Mouse (Mus musculus) cerebellum, adult 2 months (tissue): ENCODE measurements at regions not wholly inside any gene's neighbourhood (a gene's known extent, or its start where the extent isn't known, plus 50 kb on each side); places are given as distances from the start of the nearest gene placed in this dataset.

Experiments
- DNase-seq, 2 experiments: peaks; one replicate each; pipeline ENCODE4 v3.0.0; 2021
- H3K27ac ChIP-seq: fragments of 200-500 bp; 2 replicates; pipeline ENCODE4 v1.5.1; 2012; ENCODE audit warnings: low read length, control low read depth, inconsistent platforms; ENCODE audit not compliant: insufficient read depth
- H3K27me3 ChIP-seq: fragments of 200-500 bp; 2 replicates; pipeline ENCODE4 v1.6.1; 2012; ENCODE audit warnings: inconsistent platforms, mild to moderate bottlenecking, low read length, moderate library complexity; ENCODE audit not compliant: control insufficient read depth, insufficient read depth
- H3K4me1 ChIP-seq: fragments of 200-500 bp; 2 replicates; pipeline ENCODE4 v1.6.1; 2011; ENCODE audit warnings: low read length; ENCODE audit not compliant: control insufficient read depth, insufficient read depth
- H3K4me3 ChIP-seq: fragments of 200-500 bp; replicated peaks from 2 replicates; pipeline ENCODE3; 2011; ENCODE audit warnings: mild to moderate bottlenecking, low read depth, low read length, control low read depth; ENCODE audit not compliant: insufficient read depth
- CTCF ChIP-seq: fragments of 200-500 bp; IDR thresholded peaks from 2 replicates; pipeline ENCODE4 v1.5.1; 2011; ENCODE audit warnings: low read depth, mild to moderate bottlenecking, control low read depth, low read length, moderate library complexity, borderline replicate concordance; ENCODE audit not compliant: insufficient read depth
- POLR2A ChIP-seq: fragments of 200-500 bp; IDR thresholded peaks from 2 replicates; pipeline ENCODE4 v1.6.1; 2011; ENCODE audit warnings: low read length, control low read depth, borderline replicate concordance; ENCODE audit not compliant: insufficient read depth
- WGBS: fragments of 180-500 bp; shearing (Covaris S2); methylation state at CpG from one replicate; pipeline ENCODE4 v1.1.7; 2018; 5-methylcytosine and 5-hydroxymethylcytosine counted together

DNA sequence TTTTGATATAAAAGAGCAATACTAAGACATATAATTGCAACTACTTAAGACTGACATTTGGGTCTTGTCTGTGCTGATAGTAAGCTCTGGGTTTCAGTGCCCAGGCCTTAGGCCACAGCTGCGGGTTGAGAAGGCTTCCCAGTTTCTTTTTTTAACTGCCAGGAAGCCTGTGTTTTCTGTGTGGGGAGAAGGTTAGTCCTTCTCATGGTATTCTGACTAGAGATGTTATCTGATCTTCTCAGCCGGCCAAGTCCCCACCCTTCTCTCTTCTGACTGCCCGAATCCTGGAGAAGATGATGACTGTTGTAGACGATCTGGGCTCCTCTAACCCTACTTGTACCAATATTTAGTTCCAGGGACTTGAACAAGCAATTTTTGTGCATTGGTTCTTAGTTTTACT lies 80.7 kb upstream of the Ednra start:
- no peak for TF ChIP-seq CTCF
- TF ChIP-seq POLR2A = no peak
- H3K27me3 ChIP-seq = no peaks in the 10 kb centered on the region
- no peaks in the 10 kb centered on the region for H3K4me1 ChIP-seq
- no peak overlapping the region for H3K27ac ChIP-seq
- no peak overlapping the region for H3K4me3 ChIP-seq
- 81% methylated on average over 4 of the region's 4 CpGs for WGBS
- no peak for DNase-seq

DNA sequence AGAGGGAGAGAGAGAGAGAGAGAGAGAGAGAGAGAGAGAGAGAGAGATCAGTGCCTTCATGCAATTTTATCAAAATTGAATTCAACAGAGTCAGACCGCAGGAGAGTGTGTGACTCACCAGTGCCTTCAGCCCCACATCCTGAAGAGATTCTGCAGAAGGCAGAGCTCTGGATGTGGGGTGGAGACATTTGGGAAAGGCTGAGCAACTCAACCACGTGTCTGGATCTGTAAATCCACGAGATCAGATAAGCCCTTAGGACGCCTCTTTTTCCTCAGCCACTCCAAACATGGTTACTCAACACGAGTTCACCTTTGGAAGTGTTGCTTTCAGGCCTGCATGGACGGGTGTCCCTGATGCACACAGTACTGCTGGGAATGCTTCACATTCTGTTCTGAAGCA lies 81.4 kb upstream of the Ednra start:
- Histone ChIP-seq H3K4me1 (no peaks in the 10 kb centered on the region), H3K4me3 (no peak overlapping the region), H3K27me3 (no peaks in the 10 kb centered on the region), H3K27ac (no peak overlapping the region)
- no peak for DNase-seq
- 75% methylated on average over 6 of the region's 6 CpGs for WGBS
- TF ChIP-seq CTCF (no peak), POLR2A (no peak)

DNA sequence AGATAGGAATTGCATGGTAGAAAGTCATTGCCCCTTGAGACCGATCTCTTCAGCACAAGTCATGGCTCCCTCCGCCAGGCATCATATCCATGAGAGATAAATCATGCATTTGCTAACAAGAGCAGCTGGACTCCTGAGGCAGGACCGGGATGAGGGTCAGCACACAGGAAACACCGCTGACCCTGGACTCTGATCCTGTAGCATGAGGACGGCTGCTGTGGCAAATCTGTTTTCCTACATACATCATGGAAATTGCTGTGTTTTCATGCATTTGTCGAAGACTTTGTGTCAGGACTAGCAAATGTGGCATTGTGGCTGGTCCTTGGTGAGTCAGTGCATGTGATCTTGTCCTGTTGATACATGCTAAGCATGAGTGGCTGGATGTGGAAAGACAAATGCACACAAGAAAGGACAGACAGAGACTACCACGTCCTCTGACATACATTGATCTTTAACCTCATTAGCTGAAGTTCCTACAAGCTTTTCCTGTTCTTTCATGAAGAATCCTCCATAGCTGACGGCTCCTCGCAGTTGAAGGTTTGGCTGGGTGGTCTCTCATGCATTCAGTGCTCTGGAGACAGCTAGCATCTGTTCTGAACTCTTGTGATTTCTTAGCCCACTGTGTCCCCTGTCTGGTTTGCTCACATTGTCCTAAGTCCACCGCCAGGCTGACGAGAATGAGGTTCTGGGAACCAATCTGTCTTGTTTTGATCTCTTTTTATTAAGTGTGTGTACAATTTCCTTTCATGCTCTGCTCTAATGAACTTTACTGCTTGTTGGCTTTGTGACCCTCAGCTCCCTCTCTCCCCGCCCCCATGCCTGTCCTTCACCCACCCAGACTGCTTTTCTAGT lies 90.8 kb upstream of the Ednra start:
- 53% methylated on average over 12 of the region's 12 CpGs for WGBS

GRCm38 (mm10) chr8:77815648-77815971 lies 91.3 kb upstream of the Ednra start:
- H3K4me3 ChIP-seq = no peak overlapping the region
- no peak for TF ChIP-seq POLR2A
- no peak for TF ChIP-seq CTCF
- no peaks in the 10 kb centered on the region for H3K4me1 ChIP-seq
- H3K27me3 ChIP-seq = no peaks in the 10 kb centered on the region
- H3K27ac ChIP-seq = no peak overlapping the region
- DNase-seq = no peak
- WGBS = 50% methylated on average over 7 of the region's 7 CpGs

More for the DNA sequence above, 90.8 kb upstream of the Ednra start:
- Histone ChIP-seq H3K27ac (no peak overlapping the region), H3K27me3 (no peaks in the 10 kb centered on the region), H3K4me1 (no peaks in the 10 kb centered on the region), H3K4me3 (no peak overlapping the region)
- no peak for DNase-seq
- TF ChIP-seq POLR2A (no peak), CTCF (no peak)

DNA sequence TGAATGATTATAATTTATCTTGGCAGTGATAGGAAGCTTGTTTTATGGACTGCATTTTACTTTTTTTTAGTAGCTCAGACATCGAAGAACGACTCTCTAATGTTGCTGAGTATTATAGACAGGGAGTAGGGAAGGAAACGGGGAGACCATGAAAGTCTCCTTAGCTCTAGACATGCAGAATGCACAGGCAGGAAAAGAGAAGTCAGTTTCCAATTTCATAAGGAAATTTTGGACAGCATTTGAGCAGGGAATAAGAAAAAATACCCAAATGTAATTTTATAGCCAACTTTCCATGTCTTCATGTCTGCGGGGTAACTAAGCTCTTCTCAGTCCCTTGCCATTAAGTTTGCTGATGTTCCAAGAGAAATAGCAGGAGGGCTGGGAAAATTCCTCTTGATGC lies 92.0 kb upstream of the Ednra start:
- 88% methylated on average over 4 of the region's 4 CpGs for WGBS
- H3K4me3 ChIP-seq = no peak overlapping the region
- no peaks in the 10 kb centered on the region for H3K4me1 ChIP-seq

GRCm38 (mm10) chr8:77825786-77826185 lies 101.5 kb upstream of the Ednra start:
- Histone ChIP-seq H3K4me1 (no peaks in the 10 kb centered on the region), H3K27ac (no peak overlapping the region), H3K27me3 (no peaks in the 10 kb centered on the region), H3K4me3 (no peak overlapping the region)
- WGBS = 28% methylated on average over 1 of the region's 1 CpGs
- no peak for DNase-seq
- TF ChIP-seq CTCF = no peak
- TF ChIP-seq POLR2A = no peak

More for the DNA sequence above, 92.0 kb upstream of the Ednra start:
- no peak overlapping the region for H3K27ac ChIP-seq
- H3K27me3 ChIP-seq = no peaks in the 10 kb centered on the region
- TF ChIP-seq POLR2A (no peak), CTCF (no peak)
- no peak for DNase-seq

DNA sequence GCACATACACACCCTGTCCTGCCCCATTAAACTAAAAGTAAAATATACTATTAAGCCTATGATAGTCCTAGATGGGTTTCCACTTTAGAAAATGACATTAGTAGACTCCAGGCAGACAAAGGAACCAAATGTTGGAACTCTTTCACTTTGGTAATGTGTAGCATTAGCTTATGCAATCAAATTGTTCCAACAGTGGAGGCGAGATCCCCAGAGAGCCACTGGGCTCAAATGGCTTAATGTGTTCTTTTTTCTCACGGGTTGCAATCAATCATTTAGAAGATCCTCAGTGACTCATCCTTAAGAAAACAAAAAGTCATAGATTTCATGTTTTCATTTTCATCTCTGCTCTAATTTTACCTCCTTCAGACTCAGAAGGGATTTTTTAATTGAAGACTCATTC lies 102.0 kb upstream of the Ednra start:
- Histone ChIP-seq H3K4me1 (no peaks in the 10 kb centered on the region), H3K4me3 (no peak overlapping the region), H3K27ac (no peak overlapping the region), H3K27me3 (no peaks in the 10 kb centered on the region)
- WGBS = 73% methylated on average over 2 of the region's 2 CpGs
- no peak for DNase-seq
- no peak for TF ChIP-seq POLR2A
- TF ChIP-seq CTCF = no peak

DNA sequence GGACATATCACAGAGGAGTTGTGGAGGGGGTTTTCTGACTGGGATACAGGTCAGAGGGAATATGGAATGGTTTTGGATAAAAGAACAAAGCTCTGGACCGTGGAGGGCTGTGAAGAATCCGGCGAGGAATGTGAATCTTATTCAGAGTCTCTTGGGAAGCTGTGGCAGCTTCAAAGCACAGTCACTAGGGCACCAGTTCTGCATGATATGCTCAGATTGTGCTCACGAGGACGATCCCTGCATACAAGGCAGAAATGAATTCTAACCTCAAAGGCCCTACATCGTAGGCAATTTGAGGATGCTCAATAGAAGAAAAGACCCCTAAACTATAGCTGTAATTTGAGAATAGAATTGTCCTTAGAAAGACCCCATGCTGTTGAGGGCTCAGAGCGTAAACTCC lies 103.8 kb upstream of the Ednra start:
- no peak for DNase-seq
- Histone ChIP-seq H3K4me3 (no peak overlapping the region), H3K4me1 (no peaks in the 10 kb centered on the region), H3K27ac (no peak overlapping the region), H3K27me3 (no peaks in the 10 kb centered on the region)
- 17% methylated on average over 7 of the region's 7 CpGs for WGBS
- TF ChIP-seq POLR2A (no peak), CTCF (no peak)
